Mouse (Mus musculus): ENCODE results near the gene Ptpn13. TPM values are rescaled to one million over a fixed set of nuclear protein-coding genes. Genes with fewer than 3 reads are reported as not detected.

Gene Ptpn13
- polyA plus RNA-seq, 1 experiment from 2014 or later = 15.1 TPM

- 0 out of 2 replicates have a peak, but pooled peaks cover 6% of the 10 kb centered on the region for H3K27me3 ChIP-seq (replicated peaks)
- H3K27ac ChIP-seq (ENCODE audit: poor library complexity, severe bottlenecking) = no peak overlapping the region
- H3K9ac ChIP-seq = no peak overlapping the region
- no peaks in the 10 kb centered on the region for H3K4me1 ChIP-seq (replicated peaks)
- WGBS = 70% methylated on average over 16 of the region's 16 CpGs
- H3K4me3 ChIP-seq = no peak overlapping the region
- H3K9me3 ChIP-seq (replicated peaks) = no peaks in the 10 kb centered on the region
- no peak for ATAC-seq (ENCODE audit: insufficient number of reproducible peaks, low FRiP score)
- H3K4me2 ChIP-seq = no peak overlapping the region
- H3K36me3 ChIP-seq = no peaks in the 10 kb centered on the region
These were observed 31.2 kb upstream of the Ptpn13 start for GRCm38 (mm10) chr5:103393752-103394151.

DNA sequence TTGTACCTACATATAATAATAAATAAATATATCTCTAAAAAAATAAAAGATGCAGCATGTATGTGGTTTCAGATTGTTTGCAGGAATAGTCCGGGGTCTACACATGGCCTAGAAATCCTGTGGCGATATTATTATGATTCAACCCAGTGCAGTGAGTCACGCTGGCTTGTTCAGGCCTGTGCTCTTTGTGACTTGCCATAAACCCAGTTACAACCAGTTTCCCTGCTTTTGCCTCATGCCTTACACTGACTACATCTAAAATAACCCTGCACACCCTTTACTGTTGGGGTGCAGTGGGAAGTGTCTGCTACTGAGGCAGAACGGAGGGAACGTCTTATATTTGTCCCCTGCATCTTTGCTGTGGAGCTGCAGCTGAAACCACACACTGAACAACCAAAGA lies 29.3 kb upstream of the Ptpn13 start:
- no peaks in the 10 kb centered on the region for H3K9me3 ChIP-seq (replicated peaks)

GRCm38 (mm10) chr5:103397429-103397828 lies 27.6 kb upstream of the Ptpn13 start:
- WGBS = 60% methylated on average over 4 of the region's 4 CpGs
- Histone ChIP-seq H3K4me3 (no peak overlapping the region), H3K27ac (ENCODE audit: poor library complexity, severe bottlenecking) (no peak overlapping the region), H3K36me3 (no peaks in the 10 kb centered on the region), H3K9me3 (replicated peaks) (no peaks in the 10 kb centered on the region), H3K4me2 (no peak overlapping the region), H3K27me3 (replicated peaks) (no peaks in the 10 kb centered on the region), H3K4me1 (replicated peaks) (no peaks in the 10 kb centered on the region), H3K9ac (no peak overlapping the region)
- ATAC-seq (ENCODE audit: insufficient number of reproducible peaks, low FRiP score) = no peak

More for the DNA sequence above, 29.3 kb upstream of the Ptpn13 start:
- ATAC-seq (ENCODE audit: insufficient number of reproducible peaks, low FRiP score) = no peak
- Histone ChIP-seq H3K27ac (ENCODE audit: poor library complexity, severe bottlenecking) (no peak overlapping the region), H3K27me3 (replicated peaks) (no peaks in the 10 kb centered on the region), H3K4me1 (replicated peaks) (no peaks in the 10 kb centered on the region), H3K4me2 (no peak overlapping the region), H3K4me3 (no peak overlapping the region), H3K36me3 (no peaks in the 10 kb centered on the region), H3K9ac (no peak overlapping the region)
- WGBS = 93% methylated on average over 5 of the region's 5 CpGs

GRCm38 (mm10) chr5:103404213-103404968 lies 20.6 kb upstream of the Ptpn13 start:
- Histone ChIP-seq H3K36me3 (no peaks in the 10 kb centered on the region), H3K9ac (no peak overlapping the region), H3K4me2 (no peak overlapping the region), H3K9me3 (replicated peaks) (no peaks in the 10 kb centered on the region), H3K27ac (ENCODE audit: poor library complexity, severe bottlenecking) (no peak overlapping the region), H3K4me3 (no peak overlapping the region), H3K4me1 (replicated peaks) (0 out of 2 replicates have a peak, but pooled peaks cover 4% of the 10 kb centered on the region), H3K27me3 (replicated peaks) (no peaks in the 10 kb centered on the region)
- 86% methylated on average over 12 of the region's 12 CpGs for WGBS
- no peak for ATAC-seq (ENCODE audit: insufficient number of reproducible peaks, low FRiP score)

DNA sequence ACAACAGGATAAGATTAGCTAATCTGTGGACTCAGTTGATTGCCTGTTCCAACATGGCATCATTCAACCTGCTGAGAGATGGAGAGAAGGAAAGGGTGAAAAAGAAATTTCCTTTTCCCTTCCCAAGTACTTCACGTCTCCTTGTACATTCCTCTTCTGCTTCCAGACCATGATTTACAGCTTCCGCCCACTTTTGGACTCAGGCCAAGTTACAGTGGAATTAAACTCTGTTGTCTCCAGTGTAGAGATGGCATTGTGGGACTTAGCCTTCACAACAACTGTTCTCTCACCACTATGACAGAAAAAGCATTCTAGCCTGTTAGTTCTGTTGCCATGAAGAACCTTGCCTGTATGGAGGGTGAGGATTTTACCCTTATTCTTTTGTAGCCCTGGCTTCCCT lies 19.1 kb upstream of the Ptpn13 start:
- H3K9me3 ChIP-seq (replicated peaks) = no peaks in the 10 kb centered on the region
- no peak overlapping the region for H3K9ac ChIP-seq
- H3K36me3 ChIP-seq = no peaks in the 10 kb centered on the region
- H3K4me3 ChIP-seq = no peak overlapping the region
- no peaks in the 10 kb centered on the region for H3K27me3 ChIP-seq (replicated peaks)
- 0 out of 2 replicates have a peak, but pooled peaks cover 4% of the 10 kb centered on the region for H3K4me1 ChIP-seq (replicated peaks)
- ATAC-seq (ENCODE audit: insufficient number of reproducible peaks, low FRiP score) = no peak
- no peak overlapping the region for H3K27ac ChIP-seq (ENCODE audit: poor library complexity, severe bottlenecking)
- no peak overlapping the region for H3K4me2 ChIP-seq
- WGBS = 43% methylated on average over 2 of the region's 2 CpGs

GRCm38 (mm10) chr5:103412020-103412747 lies 12.8 kb upstream of the Ptpn13 start:
- H3K27me3 ChIP-seq (replicated peaks) = no peaks in the 10 kb centered on the region
- H3K27ac ChIP-seq (ENCODE audit: poor library complexity, severe bottlenecking) = no peak overlapping the region
- WGBS = 35% methylated on average over 10 of the region's 10 CpGs
- H3K9me3 ChIP-seq (replicated peaks) = no peaks in the 10 kb centered on the region
- H3K4me2 ChIP-seq = no peak overlapping the region
- no peaks in the 10 kb centered on the region; the same call in 1 of the 2 replicates for H3K4me1 ChIP-seq (replicated peaks)
- no peak for ATAC-seq (ENCODE audit: insufficient number of reproducible peaks, low FRiP score)
- H3K4me3 ChIP-seq = no peak overlapping the region
- H3K9ac ChIP-seq = no peak overlapping the region
- H3K36me3 ChIP-seq = no peaks in the 10 kb centered on the region

DNA sequence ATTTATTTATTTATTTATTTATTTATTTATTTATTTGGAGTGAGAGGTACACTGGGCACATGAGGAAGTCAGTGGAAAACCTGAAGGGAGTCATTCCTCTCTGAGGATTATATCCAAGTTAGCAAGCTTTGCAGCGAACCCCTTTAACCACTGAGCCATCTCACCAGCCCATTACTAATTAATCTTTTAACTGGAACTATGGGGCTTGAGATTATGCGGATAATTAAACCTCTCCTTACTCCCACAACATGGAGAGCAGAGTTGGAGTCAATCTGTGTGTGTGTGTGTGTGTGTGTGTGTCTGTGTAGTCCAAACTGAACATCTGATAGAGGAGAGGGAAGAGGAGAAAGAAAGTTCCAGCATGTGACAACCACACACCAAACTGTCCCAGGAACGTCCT lies 10.4 kb upstream of the Ptpn13 start:
- H3K27ac ChIP-seq (ENCODE audit: poor library complexity, severe bottlenecking) = no peak overlapping the region
- no peak overlapping the region for H3K4me2 ChIP-seq
- no peak for ATAC-seq (ENCODE audit: insufficient number of reproducible peaks, low FRiP score)
- H3K4me1 ChIP-seq (replicated peaks) = no peaks in the 10 kb centered on the region; the same call in 1 of the 2 replicates
- H3K9me3 ChIP-seq (replicated peaks) = no peaks in the 10 kb centered on the region
- no peaks in the 10 kb centered on the region for H3K36me3 ChIP-seq
- no peak overlapping the region for H3K4me3 ChIP-seq
- 76% methylated on average over 3 of the region's 3 CpGs for WGBS
- H3K27me3 ChIP-seq (replicated peaks) = no peaks in the 10 kb centered on the region
- H3K9ac ChIP-seq = no peak overlapping the region

DNA sequence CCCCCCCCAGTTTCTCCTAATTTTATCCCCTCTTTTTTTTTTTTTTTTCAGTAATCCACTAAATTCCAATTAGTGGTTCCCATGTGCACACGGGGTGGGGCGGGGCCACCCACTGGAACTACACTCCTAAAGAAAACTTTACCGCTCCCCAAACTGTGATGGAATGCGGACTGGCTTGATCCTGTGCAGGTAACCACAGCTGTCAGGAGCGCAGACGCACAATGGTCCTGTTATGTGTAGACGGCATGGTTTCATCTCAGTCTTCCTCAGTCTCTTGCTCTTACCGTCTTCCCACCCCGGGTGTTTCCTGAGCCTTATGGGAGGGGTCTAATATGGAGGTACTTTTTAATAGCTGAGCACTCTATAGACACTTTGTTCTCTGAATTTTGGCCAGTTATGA lies 7.0 kb upstream of the Ptpn13 start:
- ATAC-seq (ENCODE audit: insufficient number of reproducible peaks, low FRiP score) = no peak
- Histone ChIP-seq H3K4me1 (replicated peaks) (peaks cover 13% of the 10 kb centered on the region), H3K36me3 (no peaks in the 10 kb centered on the region), H3K4me3 (no peak overlapping the region), H3K9ac (no peak overlapping the region), H3K9me3 (replicated peaks) (no peaks in the 10 kb centered on the region), H3K27ac (ENCODE audit: poor library complexity, severe bottlenecking) (no peak overlapping the region), H3K27me3 (replicated peaks) (no peaks in the 10 kb centered on the region), H3K4me2 (no peak overlapping the region)
- WGBS = 80% methylated on average over 9 of the region's 9 CpGs

DNA sequence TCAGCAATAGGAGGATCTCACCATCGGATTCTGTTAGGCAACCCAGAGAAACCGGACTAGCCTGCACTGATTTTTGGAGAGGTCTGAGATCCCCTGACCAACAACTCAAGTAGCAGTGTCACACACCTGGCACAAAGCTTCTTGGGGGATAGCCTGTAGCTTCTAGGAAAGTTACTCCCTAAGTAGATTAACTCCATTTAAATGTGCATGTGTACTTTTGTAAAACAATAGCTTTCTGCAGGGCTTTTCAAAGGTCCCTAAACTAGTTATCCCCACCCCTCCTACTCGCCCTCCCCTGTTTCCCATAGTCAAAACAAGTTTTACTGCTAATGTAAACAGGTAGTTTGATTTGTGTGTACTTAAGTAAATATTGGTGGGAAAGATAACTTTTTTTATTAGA lies 6.1 kb upstream of the Ptpn13 start:
- H3K4me1 ChIP-seq (replicated peaks) = peaks cover 18% of the 10 kb centered on the region
- no peak overlapping the region for H3K9ac ChIP-seq
- no peak overlapping the region for H3K4me2 ChIP-seq
- 76% methylated on average over 3 of the region's 3 CpGs for WGBS
- H3K27ac ChIP-seq (ENCODE audit: poor library complexity, severe bottlenecking) = no peak overlapping the region
- no peak overlapping the region for H3K4me3 ChIP-seq
- H3K27me3 ChIP-seq (replicated peaks) = no peaks in the 10 kb centered on the region
- ATAC-seq (ENCODE audit: insufficient number of reproducible peaks, low FRiP score) = no peak
- H3K9me3 ChIP-seq (replicated peaks) = no peaks in the 10 kb centered on the region
- H3K36me3 ChIP-seq = no peaks in the 10 kb centered on the region

- H3K9ac ChIP-seq = no peak overlapping the region; the same call in 1 of the 2 replicates
- H3K4me1 ChIP-seq (replicated peaks) = peaks cover 20% of the 10 kb centered on the region
- H3K9me3 ChIP-seq (replicated peaks) = no peaks in the 10 kb centered on the region
- H3K4me3 ChIP-seq = no peak overlapping the region
- no peak overlapping the region for H3K27ac ChIP-seq (ENCODE audit: poor library complexity, severe bottlenecking)
- H3K36me3 ChIP-seq = no peaks in the 10 kb centered on the region
- ATAC-seq (ENCODE audit: insufficient number of reproducible peaks, low FRiP score) = no peak
- no peak overlapping the region for H3K4me2 ChIP-seq
- WGBS = 38% methylated on average over 10 of the region's 10 CpGs
- no peaks in the 10 kb centered on the region for H3K27me3 ChIP-seq (replicated peaks)
These were observed 4.4 kb upstream of the Ptpn13 start for GRCm38 (mm10) chr5:103420568-103420967.

- Histone ChIP-seq H3K27ac (ENCODE audit: poor library complexity, severe bottlenecking) (no peak overlapping the region), H3K9ac (no peak overlapping the region), H3K36me3 (no peaks in the 10 kb centered on the region), H3K9me3 (replicated peaks) (no peaks in the 10 kb centered on the region), H3K4me1 (replicated peaks) (peaks cover 30% of the 10 kb centered on the region), H3K27me3 (replicated peaks) (no peaks in the 10 kb centered on the region), H3K4me3 (no peak overlapping the region), H3K4me2 (no peak overlapping the region)
- 74% methylated on average over 6 of the region's 6 CpGs for WGBS
- ATAC-seq (ENCODE audit: insufficient number of reproducible peaks, low FRiP score) = no peak
These were observed 2.4 kb upstream of the Ptpn13 start for GRCm38 (mm10) chr5:103422609-103423008.

Data from heart, embryonic 12.5 days (tissue).